Mouse (Mus musculus) cerebellum, adult 2 months (tissue): Measurements from ENCODE around the gene E130308A19Rik.

Experiments used
- CTCF ChIP-seq: fragments of 200-500 bp; IDR thresholded peaks from 2 replicates; pipeline ENCODE4 v1.5.1; 2011; ENCODE audit warnings: low read depth, mild to moderate bottlenecking, control low read depth, low read length, moderate library complexity, borderline replicate concordance; ENCODE audit not compliant: insufficient read depth
- POLR2A ChIP-seq: fragments of 200-500 bp; IDR thresholded peaks from 2 replicates; pipeline ENCODE4 v1.6.1; 2011; ENCODE audit warnings: low read length, control low read depth, borderline replicate concordance; ENCODE audit not compliant: insufficient read depth

DNA sequence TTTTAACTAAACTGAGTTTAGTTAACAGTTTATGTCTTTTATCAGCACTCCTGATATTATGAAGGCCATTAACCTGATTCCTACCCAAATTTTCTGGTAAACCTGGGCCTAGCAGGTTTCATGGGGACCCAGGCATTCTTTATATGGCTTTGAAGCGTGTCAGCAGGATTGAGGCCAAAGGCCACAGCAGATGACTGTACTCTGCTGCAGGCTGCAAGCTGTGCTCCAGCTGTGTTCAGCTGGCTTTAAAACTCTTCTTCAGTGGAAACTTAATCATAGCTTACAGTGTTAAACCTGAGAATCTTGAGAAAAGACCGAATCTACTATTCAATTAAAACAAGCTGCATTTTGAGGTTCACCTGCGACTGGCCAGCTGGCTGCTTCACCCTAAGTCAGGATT is 71.9 kb downstream of the E130308A19Rik start:
- TF ChIP-seq POLR2A (no peak), CTCF (no peak)
